Mouse (Mus musculus): ENCODE results near the gene Ffar2.

The Ffar2 gene

GRCm38 (mm10) chr7:30769236-30769635 lies 54.3 kb downstream of the Ffar2 start:
- DNase-seq (ENCODE audit: low read depth, low spot score) = no peak

Data from CD4-positive helper T cell, adult 2 months (primary cell).